In the genomic region with DNA sequence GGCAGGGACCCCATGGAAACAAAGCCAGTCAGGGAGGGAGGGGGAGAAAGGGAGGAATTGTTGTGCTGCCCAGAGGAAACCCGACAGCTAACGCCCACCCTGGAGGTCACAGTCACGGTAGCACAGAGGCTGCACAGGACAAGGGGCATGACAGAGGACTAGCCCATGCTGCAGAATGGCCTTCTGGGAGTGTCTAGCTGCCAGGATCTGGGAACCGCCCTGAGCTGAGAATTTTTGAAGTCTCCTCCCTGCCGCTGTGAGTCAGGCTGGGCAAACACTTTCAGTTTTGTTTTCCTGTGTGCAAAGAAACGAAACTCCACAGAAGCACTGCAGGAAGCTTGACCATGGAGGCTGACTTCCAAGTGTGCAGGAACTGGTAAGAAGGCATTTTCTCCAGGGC, we compare ENCODE assay signal across 8 mouse cellular contexts. TPM values are rescaled to one million over a fixed set of nuclear protein-coding genes. Genes with fewer than 3 reads are reported as not detected.
A peak's percentile ranks its signal among the peaks of the same experiment; 100 is the strongest.
DNase-seq lines count a peak whose midpoint lies in the region; ATAC-seq and TF ChIP-seq lines count a peak whose summit lies in the region.

Xaf1 (plus strand) TSS at position 296 of the 400 bp plus-strand sequence.

- no peaks in the 10 kb centered on the region for H3K27me3 ChIP-seq in forebrain, embryonic 10.5 days (ENCODE audit: poor library complexity, severe bottlenecking)
- no peaks in the 10 kb centered on the region for H3K27me3 ChIP-seq in forebrain, postnatal 0 days (ENCODE audit: insufficient read depth, low read length)
- no peaks in the 10 kb centered on the region for H3K27me3 ChIP-seq in hindbrain, embryonic 15.5 days
- H3K27me3 ChIP-seq in liver, embryonic 14.5 days (ENCODE audit: control insufficient read depth, insufficient read depth, low read length), result no peaks in the 10 kb centered on the region

- no peak for TF ChIP-seq EP300 in liver, embryonic 14.5 days (IDR thresholded peaks at IDR 0.05; ENCODE audit: low read depth)

- H3K4me1 ChIP-seq in forebrain, embryonic 10.5 days, result peaks cover 9% of the 10 kb centered on the region; the same call in 1 of the 2 replicates
- no peaks in the 10 kb centered on the region for H3K4me1 ChIP-seq in forebrain, postnatal 0 days (ENCODE audit: insufficient read depth)
- no peaks in the 10 kb centered on the region for H3K4me1 ChIP-seq in hindbrain, embryonic 15.5 days (replicated peaks)
- no peaks in the 10 kb centered on the region for H3K4me1 ChIP-seq in liver, embryonic 14.5 days (replicated peaks; ENCODE audit: control insufficient read depth in 2 of 2, insufficient read depth in 2 of 2, low read length in 1 of 2)

- intact Hi-C loops in gastrocnemius, adult 2 months (cut with DNase I), result no loop called here

- H3K9ac ChIP-seq in forebrain, postnatal 0 days, result no peak within 1 kb of the TSS
- no peak within 1 kb of the TSS for H3K9ac ChIP-seq in hindbrain, embryonic 15.5 days
- H3K9ac ChIP-seq in liver, embryonic 14.5 days (replicated peaks), result no peak within 1 kb of the TSS

- WGBS in forebrain, embryonic 10.5 days, result 46% methylated on average over 6 of the region's 6 CpGs
- 32% methylated on average over 6 of the region's 6 CpGs for WGBS in forebrain, postnatal 0 days
- WGBS in hindbrain, embryonic 15.5 days, result 19% methylated on average over 6 of the region's 6 CpGs
- 1% methylated on average over 6 of the region's 6 CpGs for WGBS in liver, embryonic 14.5 days (ENCODE audit: insufficient replicate concordance)

- H3K9me3 ChIP-seq in forebrain, embryonic 10.5 days, result no peaks in the 10 kb centered on the region
- H3K9me3 ChIP-seq in forebrain, postnatal 0 days (ENCODE audit: low read length), result no peaks in the 10 kb centered on the region
- no peaks in the 10 kb centered on the region for H3K9me3 ChIP-seq in hindbrain, embryonic 15.5 days
- H3K9me3 ChIP-seq in liver, embryonic 14.5 days (ENCODE audit: control insufficient read depth, low read length), result no peaks in the 10 kb centered on the region

- no peak within 1 kb of the TSS for H3K4me2 ChIP-seq in forebrain, postnatal 0 days (ENCODE audit: low read depth)
- H3K4me2 ChIP-seq in hindbrain, embryonic 15.5 days, result peak within 1 kb of the TSS; percentile 32
- H3K4me2 ChIP-seq in liver, embryonic 14.5 days (ENCODE audit: low read depth), result peak within 1 kb of the TSS; percentile 43

- no peaks in the 10 kb centered on the region for H3K36me3 ChIP-seq in forebrain, embryonic 10.5 days (replicated peaks)
- no peaks in the 10 kb centered on the region for H3K36me3 ChIP-seq in forebrain, postnatal 0 days (ENCODE audit: insufficient read depth)
- no peaks in the 10 kb centered on the region for H3K36me3 ChIP-seq in hindbrain, embryonic 15.5 days
- H3K36me3 ChIP-seq in liver, embryonic 14.5 days (replicated peaks; ENCODE audit: control insufficient read depth, insufficient read depth, low read depth), result no peaks in the 10 kb centered on the region

- no peak for ATAC-seq in forebrain, postnatal 0 days
- ATAC-seq in activated CD4-positive, CD25-positive, alpha-beta regulatory T cell, adult 4 months, result peak; percentile 92
- ATAC-seq in hindbrain, embryonic 15.5 days (ENCODE audit: low FRiP score, low read depth), result no peak
- no peak for ATAC-seq in liver, embryonic 14.5 days (ENCODE audit: insufficient read depth)

- H3K27ac ChIP-seq in forebrain, embryonic 10.5 days, result peak within 1 kb of the TSS; percentile 21; the same call in 1 of the 2 replicates
- H3K27ac ChIP-seq in forebrain, postnatal 0 days (ENCODE audit: low read depth, low read length), result no peak within 1 kb of the TSS
- H3K27ac ChIP-seq in gastrocnemius, adult 2 months, result peak within 1 kb of the TSS; percentile 82
- H3K27ac ChIP-seq in hindbrain, embryonic 15.5 days (replicated peaks), result no peak within 1 kb of the TSS
- H3K27ac ChIP-seq in liver, embryonic 14.5 days, result no peak within 1 kb of the TSS

- no peak for DNase-seq in forebrain, embryonic 10.5 days (ENCODE audit: extremely low spot score, low spot score)
- no peak for DNase-seq in forebrain, postnatal 0 days
- DNase-seq in gastrocnemius, adult 2 months, result peak; percentile 72
- DNase-seq in liver, embryonic 14.5 days (ENCODE audit: low read depth in 3 of 3, low spot score in 3 of 3), result peak in 1 of 3 experiments; percentile 11
- DNase-seq in ovary, adult 18-20 months (ENCODE audit: low spot score), result peak; percentile 46
- DNase-seq in urinary bladder, postnatal 14 days (ENCODE audit: low spot score), result peak; percentile 75

- H3K4me3 ChIP-seq in forebrain, embryonic 10.5 days, result no peak within 1 kb of the TSS
- no peak within 1 kb of the TSS for H3K4me3 ChIP-seq in forebrain, postnatal 0 days (ENCODE audit: low read depth, low read length)
- peak within 1 kb of the TSS; percentile 78 for H3K4me3 ChIP-seq in gastrocnemius, adult 2 months
- H3K4me3 ChIP-seq in hindbrain, embryonic 15.5 days, result 0 out of 2 replicates have a peak within 1 kb of the TSS, but pooled peaks have one; percentile 2
- H3K4me3 ChIP-seq in liver, embryonic 14.5 days (ENCODE audit: insufficient read depth in 1 of 2, low read depth in 2 of 2, low read length in 2 of 2), result peak within 1 kb of the TSS; percentile 8 to 27; a peak in 3 of 4 replicates

- TF ChIP-seq CTCF in forebrain, postnatal 0 days (IDR thresholded peaks at IDR 0.05; ENCODE audit: low read depth), result no peak
- no peak for TF ChIP-seq CTCF in gastrocnemius, adult 2 months (IDR thresholded peaks at IDR 0.05)
- no peak for TF ChIP-seq CTCF in liver, embryonic 14.5 days (IDR thresholded peaks at IDR 0.05; ENCODE audit: low read depth)

RNA-seq across cellular contexts. Expression of gene Xaf1, which starts in this region (rescaled TPM):
- 2.6 and 2.9 TPM in 2 replicates for polyA plus RNA-seq in forebrain, embryonic 10.5 days (2016; fragmentation: Nextera tagmentation; extraction: Ambion mirVana)
- total RNA-seq in forebrain, postnatal 0 days (2014; rRNA removed), result 0.77 and 3.1 TPM in 2 replicates
- 4.3 and 4.8 TPM in 2 replicates for polyA plus RNA-seq in forebrain, postnatal 0 days (2015; fragmentation: Nextera tagmentation; extraction: Ambion mirVana)
- polyA plus RNA-seq in activated CD4-positive, CD25-positive, alpha-beta regulatory T cell, adult 4 months (2017; shearing (Covaris generic)), result 100 to 1,000 TPM in 1 of 2 experiments, 10 to 100 TPM in 1; 68.0 to 111 TPM
- 1 to 10 TPM; 3.4 to 3.7 TPM for total RNA-seq in gastrocnemius, adult 2 months (2021)
- 3.0 and 3.9 TPM in 2 replicates for polyA plus RNA-seq in hindbrain, embryonic 15.5 days (2015; fragmentation: Nextera tagmentation; extraction: Ambion mirVana)
- 0.64 and 1.6 TPM in 2 replicates for polyA plus RNA-seq in liver, embryonic 14.5 days (2012; rRNA removed)
- 1.7 TPM in 2 replicates for polyA plus RNA-seq in liver, embryonic 14.5 days (2014; fragmentation: Nextera tagmentation; extraction: Ambion mirVana)

Comparison
In these comparisons a context has a peak if more than half of its experiments do, and no peak if none do; other contexts are left out.
1. RNA of gene Xaf1 (polyA plus RNA-seq): 68.0 to 111 TPM in activated CD4-positive, CD25-positive, alpha-beta regulatory T cell, adult 4 months; 4.3 to 4.8 TPM in forebrain, postnatal 0 days, 3.0 to 3.9 TPM in hindbrain, embryonic 15.5 days, 2.6 to 2.9 TPM in forebrain, embryonic 10.5 days and 0.64 to 1.7 TPM in liver, embryonic 14.5 days; every median in the first group is over 10 times any median in the second.
2. H3K27ac ChIP-seq: peak in forebrain, embryonic 10.5 days (single experiment) and gastrocnemius, adult 2 months (single experiment); none in forebrain, postnatal 0 days (single experiment), hindbrain, embryonic 15.5 days (single experiment) and liver, embryonic 14.5 days (single experiment).
3. DNase-seq: peak in gastrocnemius, adult 2 months (single experiment), ovary, adult 18-20 months (single experiment) and urinary bladder, postnatal 14 days (single experiment); none in forebrain, embryonic 10.5 days (single experiment) and forebrain, postnatal 0 days (single experiment).
4. H3K4me3 ChIP-seq: peak in gastrocnemius, adult 2 months (single experiment), hindbrain, embryonic 15.5 days (single experiment) and liver, embryonic 14.5 days (2 of 2); none in forebrain, embryonic 10.5 days (single experiment) and forebrain, postnatal 0 days (single experiment).